Mouse (Mus musculus): ENCODE results near the gene Slc9a4.

The Slc9a4 gene

DNA sequence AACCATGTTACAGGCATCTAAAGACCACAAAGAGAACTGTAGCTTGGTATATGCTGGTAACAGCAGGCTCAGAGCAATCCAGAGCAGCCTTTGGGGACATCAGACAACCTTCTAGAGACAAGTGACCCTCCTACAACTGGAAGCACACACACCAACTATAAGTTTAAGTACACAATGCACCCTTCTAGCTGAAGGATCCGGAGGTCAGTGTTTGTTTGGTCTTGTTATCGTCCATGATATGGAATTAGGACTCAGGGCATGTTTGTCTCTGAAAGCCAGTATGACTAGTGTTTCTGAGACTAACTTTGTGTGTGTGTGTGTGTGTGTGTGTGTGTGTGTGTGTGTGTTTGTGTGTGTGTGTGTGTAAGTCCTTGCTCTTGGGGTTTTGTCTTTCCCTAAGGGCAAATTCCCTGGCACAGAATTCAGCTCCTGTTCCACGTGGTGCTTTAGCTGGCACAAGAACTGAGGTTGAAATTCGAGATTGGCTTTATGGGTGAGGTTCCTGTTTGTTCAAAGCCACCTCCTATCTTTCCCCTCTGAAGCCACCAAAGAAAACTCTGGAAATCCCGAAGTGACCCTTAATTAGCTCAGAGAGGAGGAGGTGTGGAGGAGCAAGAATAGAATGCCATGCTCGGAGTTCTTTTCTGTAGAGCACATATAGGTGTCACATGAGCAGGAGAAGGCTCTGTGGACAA lies 71.1 kb downstream of the Slc9a4 start:
- no peak for DNase-seq (ENCODE audit: low read depth, low spot score)

DNA sequence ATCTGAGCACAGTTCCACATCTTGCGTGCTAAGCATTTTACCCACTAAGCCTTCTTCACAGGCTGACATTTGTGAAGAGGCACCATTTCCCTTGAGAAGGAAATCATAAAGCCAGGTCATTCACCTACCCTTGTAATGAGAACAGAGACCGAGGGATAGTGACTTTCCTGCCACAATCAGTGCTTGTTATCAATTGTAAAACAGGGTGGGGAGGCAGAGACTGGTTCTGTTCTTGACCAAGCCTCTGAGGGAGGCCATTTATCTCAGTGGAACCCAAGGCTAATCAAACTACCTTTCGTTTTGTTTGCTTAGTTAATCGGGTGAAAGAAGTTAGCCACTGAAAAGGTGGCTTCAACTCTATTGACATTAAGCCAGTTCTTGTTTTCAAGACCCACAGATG lies 77.2 kb downstream of the Slc9a4 start:
- DNase-seq (ENCODE audit: low read depth, low spot score), result no peak

DNA sequence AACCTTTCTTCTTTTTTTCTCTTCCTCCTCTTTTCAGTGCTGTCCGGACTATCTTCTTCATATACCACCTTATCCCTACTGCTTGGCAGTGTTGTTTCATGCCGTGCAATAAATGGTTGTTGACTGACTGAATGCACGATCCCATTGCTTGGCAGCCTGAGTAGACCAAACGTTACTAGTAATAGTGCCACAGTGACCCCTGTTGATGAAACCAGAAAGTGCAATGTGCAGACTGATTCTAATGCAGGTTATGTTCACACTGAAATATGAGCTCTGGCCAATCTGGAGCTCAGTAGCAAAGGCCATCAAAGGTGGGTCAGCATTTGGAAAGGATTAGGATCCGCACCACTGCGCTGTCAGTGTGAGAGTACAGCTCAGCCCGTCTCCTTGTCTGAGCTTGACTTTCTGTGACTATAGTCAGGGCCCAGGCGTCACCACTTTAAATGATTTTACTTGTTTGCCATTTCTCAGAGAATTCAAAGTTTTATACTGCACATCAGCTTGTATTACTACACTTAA lies 78.2 kb downstream of the Slc9a4 start:
- peak; percentile 58 for DNase-seq (ENCODE audit: low read depth, low spot score)

DNA sequence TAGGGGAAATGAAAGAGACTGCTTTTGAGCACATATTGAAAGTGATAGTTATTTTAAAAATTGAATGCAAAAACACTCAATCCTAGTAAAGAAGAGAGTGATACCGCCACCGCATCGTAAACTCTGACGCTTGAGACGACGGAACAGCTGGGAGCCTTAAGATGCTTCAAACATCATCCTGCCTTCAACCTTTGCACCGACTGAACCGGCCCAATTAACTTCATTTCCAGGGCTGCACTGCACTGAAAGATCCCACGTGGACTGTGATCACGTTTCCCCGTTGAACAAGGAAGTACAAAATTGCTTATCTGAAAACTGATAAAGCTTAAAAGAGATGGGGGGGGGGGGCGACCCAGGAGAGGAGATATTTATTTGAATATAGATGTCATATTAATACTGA lies 79.1 kb downstream of the Slc9a4 start:
- DNase-seq (ENCODE audit: low read depth, low spot score), result no peak

DNA sequence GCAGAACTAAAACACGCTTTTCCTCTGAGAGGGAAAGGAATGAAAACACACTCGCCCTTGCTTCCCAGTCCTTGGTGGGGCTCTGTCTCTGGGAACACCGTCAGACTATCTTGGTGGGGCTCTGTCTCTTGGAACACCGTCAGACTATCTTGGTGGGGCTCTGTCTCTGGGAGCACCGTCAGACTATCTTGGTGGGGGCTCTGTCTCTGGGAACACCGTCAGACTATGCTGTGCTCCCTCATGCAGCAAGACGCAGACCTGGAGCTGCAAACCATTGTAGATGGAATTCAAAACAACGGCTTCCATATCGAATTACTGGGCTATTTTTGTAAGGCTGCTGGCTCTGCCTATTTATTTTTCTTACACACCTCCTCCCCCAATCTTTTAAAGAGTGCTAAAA lies 79.6 kb downstream of the Slc9a4 start:
- no peak for DNase-seq (ENCODE audit: low read depth, low spot score)

DNA sequence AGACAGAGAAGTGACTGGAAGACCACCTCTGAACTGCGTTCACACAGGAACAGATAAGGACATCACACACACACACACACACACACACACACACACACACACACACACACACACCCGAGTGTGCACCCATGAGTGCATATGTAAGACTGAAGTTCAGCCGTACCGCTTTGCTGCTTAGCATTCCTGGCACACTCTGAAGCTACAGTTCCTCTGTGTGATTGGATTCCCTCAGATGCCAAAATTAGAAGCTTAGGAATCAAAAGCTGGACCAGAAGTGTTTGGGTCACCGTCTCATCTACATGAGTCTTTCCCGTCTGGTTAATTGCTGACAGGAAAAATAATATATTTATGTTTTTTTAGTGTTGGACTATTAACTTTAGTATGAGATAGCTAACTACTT lies 81.0 kb downstream of the Slc9a4 start:
- peak; percentile 15 for DNase-seq (ENCODE audit: low read depth, low spot score)

DNA sequence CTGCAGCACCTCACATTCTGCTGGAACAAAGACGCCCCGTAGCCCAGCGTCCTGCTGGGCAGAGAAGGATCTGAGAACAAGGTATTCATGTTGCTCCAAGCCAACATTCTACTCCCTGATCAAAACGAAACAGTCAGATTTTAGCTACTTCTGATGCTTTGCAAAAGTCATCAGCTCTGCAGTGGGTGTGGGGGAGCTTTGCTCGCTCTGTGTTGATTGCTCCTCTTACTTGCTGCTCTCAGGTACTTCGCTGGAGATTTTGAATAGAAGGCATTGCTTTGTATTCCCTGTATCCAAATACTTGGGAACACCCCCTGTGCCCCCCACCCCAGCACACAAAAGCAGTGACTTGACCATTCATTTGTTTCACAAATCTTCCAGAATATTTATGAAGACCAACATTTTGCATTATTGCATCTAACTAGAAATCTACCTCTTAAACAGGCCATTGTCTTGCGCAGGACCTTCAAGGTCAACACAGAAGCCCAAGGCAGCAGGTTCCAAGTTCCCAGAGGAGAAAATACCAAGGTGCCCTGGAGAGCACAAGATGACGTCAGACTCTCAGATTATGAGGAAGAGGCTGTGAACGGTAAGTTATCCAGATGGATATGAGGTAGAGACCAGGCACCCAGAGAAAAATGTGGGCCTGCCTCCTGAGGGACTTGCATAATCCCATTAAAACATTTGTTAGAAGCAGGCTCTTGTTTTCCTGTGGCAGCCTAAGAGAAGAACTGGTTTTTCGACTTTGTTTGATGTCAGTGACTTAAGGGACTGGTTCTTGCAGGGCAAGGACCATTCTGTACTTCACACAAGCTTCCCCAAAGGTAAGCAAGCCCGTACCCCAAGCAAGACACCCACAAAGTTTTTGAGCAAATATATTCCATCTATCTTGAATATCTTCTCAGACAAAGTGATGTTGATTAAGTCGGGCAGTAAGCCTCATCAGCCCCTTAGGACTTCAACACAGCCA lies 85.8 kb downstream of the Slc9a4 start:
- DNase-seq (ENCODE audit: low read depth, low spot score), result no peak

DNA sequence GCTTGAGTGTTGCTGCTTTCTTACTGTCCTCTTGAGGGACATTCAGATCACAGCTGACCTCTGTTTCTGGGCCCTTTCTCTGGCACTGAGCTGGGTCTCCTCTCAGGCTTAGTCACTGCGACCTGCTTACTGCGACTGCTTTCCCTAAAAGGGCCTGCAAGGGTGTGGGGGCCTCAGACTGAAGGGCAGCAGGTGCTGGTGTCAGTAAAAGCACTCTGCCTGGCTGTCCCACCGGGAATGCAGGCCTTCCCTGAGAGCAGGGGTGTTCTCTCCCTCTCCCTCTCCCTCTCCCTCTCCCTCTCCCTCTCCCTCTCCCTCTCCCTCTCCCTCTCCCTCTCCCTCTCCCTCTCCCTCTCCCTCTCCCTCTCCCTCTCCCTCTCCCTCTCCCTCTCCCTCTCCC lies 87.6 kb downstream of the Slc9a4 start:
- DNase-seq (ENCODE audit: low read depth, low spot score), result peak; percentile 30

DNA sequence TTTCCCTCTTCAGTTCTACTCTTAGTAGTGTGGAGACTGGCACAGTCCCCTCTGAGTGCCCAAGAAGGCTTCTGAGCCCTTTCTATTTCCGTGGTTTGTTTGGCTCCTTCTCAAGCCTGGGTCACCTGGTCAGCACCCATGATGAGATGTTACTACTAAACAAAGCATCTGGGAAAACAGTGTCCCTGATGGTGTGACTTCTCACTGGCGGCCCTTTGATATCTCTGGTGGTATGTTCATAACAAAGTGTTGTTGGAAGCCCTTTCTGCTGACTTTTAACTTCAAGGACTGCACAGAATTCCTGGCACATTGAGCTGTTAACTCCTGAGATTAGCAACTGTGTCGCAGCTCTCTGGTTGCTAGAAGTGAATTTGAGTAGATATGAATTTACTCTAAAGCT lies 90.1 kb downstream of the Slc9a4 start:
- DNase-seq (ENCODE audit: low read depth, low spot score), result no peak

DNA sequence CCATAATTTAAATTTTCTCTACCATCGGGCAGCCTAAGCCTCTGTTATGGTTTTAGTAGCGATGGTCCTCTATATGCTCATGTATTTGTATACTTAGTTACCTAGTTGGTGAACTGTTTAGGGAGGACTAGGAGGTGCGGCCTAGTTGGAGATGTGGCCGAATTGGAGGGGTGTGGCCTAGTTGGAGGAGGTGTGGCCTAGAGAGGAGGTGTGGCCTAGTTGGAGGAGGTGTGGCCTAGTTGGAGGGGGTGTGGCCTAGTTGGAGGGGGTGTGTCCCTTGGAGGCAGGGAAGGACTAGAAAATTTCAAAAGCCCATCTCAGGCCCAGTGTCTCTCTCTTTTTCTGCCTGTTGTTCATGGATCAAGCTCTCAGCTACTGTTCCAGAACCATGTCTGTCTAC lies 91.6 kb downstream of the Slc9a4 start:
- DNase-seq (ENCODE audit: low read depth, low spot score), result no peak

DNA sequence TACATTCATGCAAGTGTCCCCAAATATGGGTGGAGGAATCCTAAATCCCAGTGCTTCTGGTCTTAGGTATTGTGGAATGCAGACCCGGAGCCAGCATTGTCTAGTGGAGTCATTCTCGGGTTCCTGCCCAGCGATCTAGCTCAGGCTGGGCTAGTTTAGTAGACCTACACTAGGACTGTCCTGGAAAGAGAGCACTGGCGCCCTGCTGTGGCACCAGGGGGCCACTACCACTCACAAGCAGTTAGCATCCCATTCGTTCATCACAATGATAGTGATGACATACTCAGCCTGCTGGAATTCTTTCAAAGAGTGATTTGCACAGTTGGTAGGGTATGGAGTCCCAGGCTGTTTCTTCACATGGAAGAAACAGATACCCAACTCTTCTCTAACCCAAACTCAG lies 97.4 kb downstream of the Slc9a4 start:
- DNase-seq (ENCODE audit: low read depth, low spot score), result peak; percentile 14
